ENCODE assay signal across 13 mouse cellular contexts in the genomic region with DNA sequence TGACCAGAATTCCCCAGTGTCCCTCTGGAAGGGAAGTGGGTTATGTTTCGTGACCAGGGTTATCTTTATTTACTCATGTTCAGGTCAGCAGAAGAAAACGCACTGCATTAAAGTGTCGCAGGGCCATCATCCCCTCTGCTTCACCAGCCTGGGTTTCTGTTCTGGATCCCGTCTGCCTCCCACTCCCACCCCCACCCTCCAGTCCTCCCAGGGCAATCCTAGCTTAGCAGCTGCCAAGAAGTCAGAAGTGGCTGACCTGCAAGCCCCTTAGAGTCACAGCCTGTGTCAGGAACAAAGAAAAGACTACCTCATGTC.
A peak's percentile ranks its signal among the peaks of the same experiment; 100 is the strongest.
DNase-seq lines count a peak whose midpoint lies in the region; ATAC-seq and TF ChIP-seq lines count a peak whose summit lies in the region.
"Had no signal": no experiment of that assay in that cellular context is flagged by ENCODE, and none has a peak within 500 bp of the region (broad histone marks: within the 10 kb centered on the region; RNA-seq: fewer than 3 reads in every experiment).

No protein-coding gene starts in this region.

- no peak for TF ChIP-seq POLR2A in heart, adult 2 months (IDR thresholded peaks at IDR 0.05; ENCODE audit: insufficient read depth, low read depth, low read length)

- no peaks in the 10 kb centered on the region for H3K79me2 ChIP-seq in heart, adult 2 months (replicated peaks; ENCODE audit: control insufficient read depth, insufficient read depth, low read length)

- WGBS in heart, adult 2 months, result 35% methylated on average over 4 of the region's 4 CpGs
- 23% methylated on average over 4 of the region's 4 CpGs for whole genome bisulfite sequencing in kidney, postnatal 0 days
- WGBS in embryonic facial prominence, embryonic 15.5 days, result 38% methylated on average over 4 of the region's 4 CpGs
- 22% methylated on average over 4 of the region's 4 CpGs for WGBS in midbrain, embryonic 14.5 days

- no peak overlapping the region for H3K27ac ChIP-seq in heart, adult 2 months
- peak overlapping the region; percentile 54 for H3K27ac ChIP-seq in kidney, postnatal 0 days
- peak overlapping the region; percentile 71 for H3K27ac ChIP-seq in embryonic facial prominence, embryonic 15.5 days (replicated peaks)
- H3K27ac ChIP-seq in midbrain, embryonic 14.5 days (replicated peaks; ENCODE audit: low read depth, low read length), result peak overlapping the region; percentile 26; the same call in 1 of the 2 replicates
- H3K27ac ChIP-seq: forebrain, embryonic 15.5 days had no signal

- TF ChIP-seq CTCF in heart, adult 2 months (IDR thresholded peaks at IDR 0.05), result no peak
- no peak for TF ChIP-seq CTCF in kidney, postnatal 0 days (IDR thresholded peaks at IDR 0.05; ENCODE audit: low read depth)

- no peak for ATAC-seq in kidney, postnatal 0 days (replicated peaks; ENCODE audit: low FRiP score, low read depth)
- no peak for ATAC-seq in embryonic facial prominence, embryonic 15.5 days (ENCODE audit: insufficient number of reproducible peaks, low FRiP score, low TSS enrichment, low read depth)
- ATAC-seq in midbrain, embryonic 14.5 days (ENCODE audit: low FRiP score, low TSS enrichment), result no peak
- ATAC-seq: forebrain, embryonic 15.5 days had no signal

- H3K36me3 ChIP-seq in heart, adult 2 months (ENCODE audit: control insufficient read depth, insufficient read depth, low read length), result no peaks in the 10 kb centered on the region
- H3K36me3 ChIP-seq in kidney, postnatal 0 days (ENCODE audit: insufficient read depth, low read length), result no peaks in the 10 kb centered on the region
- H3K36me3 ChIP-seq in embryonic facial prominence, embryonic 15.5 days, result no peaks in the 10 kb centered on the region
- no peaks in the 10 kb centered on the region for H3K36me3 ChIP-seq in midbrain, embryonic 14.5 days (ENCODE audit: control insufficient read depth, insufficient read depth, low read length)
- H3K36me3 ChIP-seq: forebrain, embryonic 15.5 days had no signal

- H3K9me3 ChIP-seq in kidney, postnatal 0 days (replicated peaks; ENCODE audit: low read length), result no peaks in the 10 kb centered on the region
- H3K9me3 ChIP-seq in embryonic facial prominence, embryonic 15.5 days (replicated peaks), result no peaks in the 10 kb centered on the region
- no peaks in the 10 kb centered on the region for H3K9me3 ChIP-seq in midbrain, embryonic 14.5 days (ENCODE audit: control insufficient read depth, low read length)
- H3K9me3 ChIP-seq: forebrain, embryonic 15.5 days had no signal

- no peak overlapping the region for H3K4me2 ChIP-seq in kidney, postnatal 0 days (ENCODE audit: low read length)
- no peak overlapping the region for H3K4me2 ChIP-seq in embryonic facial prominence, embryonic 15.5 days (replicated peaks)
- H3K4me2 ChIP-seq in midbrain, embryonic 14.5 days (ENCODE audit: low read length), result no peak overlapping the region
- H3K4me2 ChIP-seq: forebrain, embryonic 15.5 days had no signal

- H3K9ac ChIP-seq in heart, adult 2 months (ENCODE audit: low read depth, low read length), result no peak overlapping the region
- no peak overlapping the region for H3K9ac ChIP-seq in kidney, postnatal 0 days (ENCODE audit: low read depth, low read length)
- H3K9ac ChIP-seq in embryonic facial prominence, embryonic 15.5 days, result no peak overlapping the region
- H3K9ac ChIP-seq in midbrain, embryonic 14.5 days (replicated peaks; ENCODE audit: low read length), result 0 out of 2 replicates have a peak overlapping the region, but pooled peaks have one; percentile 16
- H3K9ac ChIP-seq: forebrain, embryonic 15.5 days had no signal

- DNase-seq in heart, adult 11 months, result peak; percentile 68
- DNase-seq in heart, adult 2 months, result no peak
- peak; percentile 53 for DNase-seq in kidney, postnatal 0 days (ENCODE audit: low spot score)
- no peak for DNase-seq in kidney, adult 11 months
- DNase-seq in midbrain, embryonic 14.5 days, result no peak
- no peak for DNase-seq in adipocyte (ENCODE audit: low spot score)
- no peak for DNase-seq in layer of hippocampus, postnatal 10 days (ENCODE audit: low spot score in 2 of 2)
- DNase-seq: B cell, adult 2 months; cerebellum, postnatal 36 days; lung, adult 18-20 months; thymus, adult 18-20 months had no signal

- no peaks in the 10 kb centered on the region for H3K27me3 ChIP-seq in heart, adult 2 months (ENCODE audit: control insufficient read depth, insufficient read depth, low read length)
- no peaks in the 10 kb centered on the region for H3K27me3 ChIP-seq in kidney, postnatal 0 days (ENCODE audit: insufficient read depth, low read length)
- no peaks in the 10 kb centered on the region for H3K27me3 ChIP-seq in embryonic facial prominence, embryonic 15.5 days
- no peaks in the 10 kb centered on the region for H3K27me3 ChIP-seq in midbrain, embryonic 14.5 days (ENCODE audit: control insufficient read depth, insufficient read depth, low read length)
- H3K27me3 ChIP-seq: forebrain, embryonic 15.5 days had no signal

- no peaks in the 10 kb centered on the region; the same call in 1 of the 2 replicates for H3K4me1 ChIP-seq in heart, adult 2 months (ENCODE audit: control insufficient read depth, insufficient read depth, low read length)
- peaks cover 10% of the 10 kb centered on the region; the same call in 1 of the 2 replicates for H3K4me1 ChIP-seq in kidney, postnatal 0 days (replicated peaks; ENCODE audit: insufficient read depth, low read length)
- H3K4me1 ChIP-seq in embryonic facial prominence, embryonic 15.5 days, result peaks cover 50% of the 10 kb centered on the region
- H3K4me1 ChIP-seq in midbrain, embryonic 14.5 days (ENCODE audit: control insufficient read depth, insufficient read depth, low read length), result peaks cover 21% of the 10 kb centered on the region; the same call in 1 of the 2 replicates
- H3K4me1 ChIP-seq: forebrain, embryonic 15.5 days had no signal

- TF ChIP-seq EP300 in heart, adult 2 months (IDR thresholded peaks at IDR 0.05; ENCODE audit: insufficient read depth, low read depth, low read length), result no peak

- no peak overlapping the region for H3K4me3 ChIP-seq in heart, adult 2 months
- H3K4me3 ChIP-seq in kidney, postnatal 0 days (replicated peaks; ENCODE audit: low read depth, low read length), result no peak overlapping the region
- no peak overlapping the region for H3K4me3 ChIP-seq in embryonic facial prominence, embryonic 15.5 days (replicated peaks)
- no peak overlapping the region for H3K4me3 ChIP-seq in midbrain, embryonic 14.5 days (replicated peaks; ENCODE audit: low read depth, low read length)
- H3K4me3 ChIP-seq: forebrain, embryonic 15.5 days had no signal

- intact Hi-C loops in heart, adult 2 months (cut with DNase I), result loop anchor here (1.0 to 10.0 kb wide), 2 partner anchors 225 to 359 kb away; no protein-coding TSS in a partner anchor

Comparison
In these comparisons a context has a peak if more than half of its experiments do, and no peak if none do; other contexts are left out.
1. DNase-seq: peak in heart, adult 11 months (single experiment) and kidney, postnatal 0 days (single experiment); none in heart, adult 2 months (0 of 2), kidney, adult 11 months (single experiment), midbrain, embryonic 14.5 days (single experiment), adipocyte (single experiment) and layer of hippocampus, postnatal 10 days (0 of 2).